Mouse (Mus musculus): ENCODE data around the gene Dhrs4. TPM values are rescaled to one million over a fixed set of nuclear protein-coding genes. Genes with fewer than 3 reads are reported as not detected.

Gene Dhrs4
- polyA plus RNA-seq, 1 experiment from 2014 or later: 34.8 TPM

GRCm38 (mm10) chr14:55515846-55516245, 37.3 kb downstream of the Dhrs4 start:
- Histone ChIP-seq H3K4me3 (ENCODE audit: low read depth, low read length) (no peak overlapping the region), H3K36me3 (ENCODE audit: control insufficient read depth, insufficient read depth, low read length) (no peaks in the 10 kb centered on the region), H3K4me2 (no peak overlapping the region), H3K27ac (ENCODE audit: low read depth, low read length) (no peak overlapping the region), H3K4me1 (ENCODE audit: control insufficient read depth, insufficient read depth, low read length) (peaks cover 5% of the 10 kb centered on the region; the same call in 1 of the 2 replicates), H3K27me3 (ENCODE audit: control insufficient read depth, insufficient read depth, low read length) (no peaks in the 10 kb centered on the region), H3K9me3 (ENCODE audit: control insufficient read depth, low read length) (no peaks in the 10 kb centered on the region), H3K9ac (ENCODE audit: low read length) (no peak overlapping the region)
- DNase-seq (ENCODE audit: low spot score, missing footprints) (no peak), ATAC-seq (ENCODE audit: low FRiP score) (no peak)
- 83% methylated on average over 4 of the region's 4 CpGs for WGBS

DNA sequence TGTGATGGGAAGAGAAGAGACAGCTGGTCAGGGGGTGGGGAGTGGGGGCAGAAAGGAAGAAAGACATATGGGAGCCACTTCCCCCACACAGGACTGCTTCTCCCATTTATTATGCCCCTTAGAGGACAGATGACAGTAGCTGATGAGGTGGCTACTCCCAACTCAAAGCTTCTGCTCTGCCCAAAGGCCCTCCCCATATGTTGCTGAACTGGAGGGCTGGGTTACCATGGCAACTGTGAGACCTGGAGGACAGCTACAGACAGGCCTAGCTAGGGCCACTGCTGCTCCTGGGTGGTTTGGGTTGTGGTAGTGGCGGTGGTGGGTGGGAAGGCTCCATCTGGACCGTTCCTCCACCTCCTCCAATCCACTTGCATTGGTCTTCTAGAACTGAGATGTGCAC, 40.3 kb downstream of the Dhrs4 start:
- no peak overlapping the region for H3K4me2 ChIP-seq
- ATAC-seq (ENCODE audit: low FRiP score) (peak; percentile 64), DNase-seq (ENCODE audit: low spot score, missing footprints) (no peak)
- no peak overlapping the region for H3K9ac ChIP-seq (ENCODE audit: low read length)
- no peak overlapping the region for H3K27ac ChIP-seq (ENCODE audit: low read depth, low read length)
- no peaks in the 10 kb centered on the region for H3K36me3 ChIP-seq (ENCODE audit: control insufficient read depth, insufficient read depth, low read length)
- H3K4me3 ChIP-seq (ENCODE audit: low read depth, low read length): no peak overlapping the region
- peaks cover 5% of the 10 kb centered on the region; the same call in 1 of the 2 replicates for H3K4me1 ChIP-seq (ENCODE audit: control insufficient read depth, insufficient read depth, low read length)
- peaks cover 4% of the 10 kb centered on the region; the same call in 1 of the 2 replicates for H3K27me3 ChIP-seq (ENCODE audit: control insufficient read depth, insufficient read depth, low read length)
- 59% methylated on average over 2 of the region's 2 CpGs for WGBS
- no peaks in the 10 kb centered on the region for H3K9me3 ChIP-seq (ENCODE audit: control insufficient read depth, low read length)

DNA sequence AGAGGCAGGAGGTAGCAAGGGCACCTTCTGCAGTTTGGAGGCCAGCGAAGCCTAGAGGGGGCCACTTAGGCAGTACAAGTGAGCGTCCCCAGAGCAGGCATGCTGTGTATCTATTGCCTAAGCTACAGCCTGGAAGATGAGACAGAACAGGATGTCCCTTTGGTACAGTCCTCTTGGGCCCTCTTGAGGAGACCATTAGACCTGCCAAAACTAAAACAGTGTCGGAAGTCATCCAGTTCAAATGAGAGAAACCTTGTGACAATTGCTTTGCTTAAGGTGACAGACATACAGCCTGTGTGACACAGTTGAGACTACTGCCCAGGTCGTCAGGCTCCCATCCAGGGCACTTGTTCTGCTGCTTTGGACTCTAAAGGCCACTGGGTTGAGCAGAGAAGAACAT, 41.0 kb downstream of the Dhrs4 start:
- Histone ChIP-seq H3K27me3 (ENCODE audit: control insufficient read depth, insufficient read depth, low read length) (peaks cover 4% of the 10 kb centered on the region; the same call in 1 of the 2 replicates), H3K36me3 (ENCODE audit: control insufficient read depth, insufficient read depth, low read length) (no peaks in the 10 kb centered on the region), H3K4me1 (ENCODE audit: control insufficient read depth, insufficient read depth, low read length) (peaks cover 5% of the 10 kb centered on the region; the same call in 1 of the 2 replicates), H3K4me2 (no peak overlapping the region), H3K9me3 (ENCODE audit: control insufficient read depth, low read length) (no peaks in the 10 kb centered on the region), H3K4me3 (ENCODE audit: low read depth, low read length) (no peak overlapping the region), H3K9ac (ENCODE audit: low read length) (no peak overlapping the region), H3K27ac (ENCODE audit: low read depth, low read length) (no peak overlapping the region)
- DNase-seq (ENCODE audit: low spot score, missing footprints) (no peak), ATAC-seq (ENCODE audit: low FRiP score) (no peak)
- 59% methylated on average over 4 of the region's 4 CpGs for WGBS

GRCm38 (mm10) chr14:55520451-55521361, 42.1 kb downstream of the Dhrs4 start:
- Histone ChIP-seq H3K4me1 (ENCODE audit: control insufficient read depth, insufficient read depth, low read length) (peaks cover 5% of the 10 kb centered on the region; the same call in 1 of the 2 replicates), H3K27me3 (ENCODE audit: control insufficient read depth, insufficient read depth, low read length) (peaks cover 4% of the 10 kb centered on the region; the same call in 1 of the 2 replicates), H3K4me3 (ENCODE audit: low read depth, low read length) (peak overlapping the region; percentile 42), H3K9ac (ENCODE audit: low read length) (peak overlapping the region; percentile 43), H3K9me3 (ENCODE audit: control insufficient read depth, low read length) (no peaks in the 10 kb centered on the region), H3K4me2 (peak overlapping the region; percentile 86), H3K36me3 (ENCODE audit: control insufficient read depth, insufficient read depth, low read length) (no peaks in the 10 kb centered on the region), H3K27ac (ENCODE audit: low read depth, low read length) (no peak overlapping the region)
- ATAC-seq (ENCODE audit: low FRiP score) (peak; percentile 66), DNase-seq (ENCODE audit: low spot score, missing footprints) (peak; percentile 93)
- under 1% methylated on average over 61 of the region's 61 CpGs for WGBS

GRCm38 (mm10) chr14:55524062-55524461, 45.5 kb downstream of the Dhrs4 start:
- WGBS: 75% methylated on average over 4 of the region's 4 CpGs
- no peaks in the 10 kb centered on the region for H3K9me3 ChIP-seq (ENCODE audit: control insufficient read depth, low read length)
- ATAC-seq (ENCODE audit: low FRiP score): no peak
- no peak overlapping the region for H3K27ac ChIP-seq (ENCODE audit: low read depth, low read length)
- H3K4me2 ChIP-seq: no peak overlapping the region
- H3K9ac ChIP-seq (ENCODE audit: low read length): no peak overlapping the region
- no peak overlapping the region for H3K4me3 ChIP-seq (ENCODE audit: low read depth, low read length)
- H3K4me1 ChIP-seq (ENCODE audit: control insufficient read depth, insufficient read depth, low read length): peaks cover 2% of the 10 kb centered on the region; the same call in 1 of the 2 replicates
- H3K36me3 ChIP-seq (ENCODE audit: control insufficient read depth, insufficient read depth, low read length): no peaks in the 10 kb centered on the region
- peaks cover 4% of the 10 kb centered on the region; the same call in 1 of the 2 replicates for H3K27me3 ChIP-seq (ENCODE audit: control insufficient read depth, insufficient read depth, low read length)
- no peak for DNase-seq (ENCODE audit: low spot score, missing footprints)

DNA sequence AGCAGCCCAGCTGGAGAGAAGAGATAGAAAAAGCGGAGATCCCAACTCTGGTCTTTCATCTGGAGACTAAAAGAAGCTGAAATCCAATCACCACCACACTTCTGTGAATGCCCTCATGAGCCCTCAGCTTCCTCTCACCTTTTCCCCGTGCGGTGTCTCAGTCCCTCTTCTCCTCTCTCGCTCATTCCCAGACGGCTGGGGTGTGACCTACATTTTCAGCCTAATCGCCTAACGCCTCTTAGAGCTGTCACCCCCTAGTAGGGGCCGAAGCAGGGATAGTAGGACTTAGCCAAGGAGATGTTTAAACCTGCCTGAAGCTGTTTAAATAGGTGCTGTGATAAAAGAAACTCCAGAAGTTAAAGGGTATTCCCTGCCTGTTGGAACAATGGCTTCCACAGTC, 46.2 kb downstream of the Dhrs4 start, which contains the start of gene Nrl:
Gene Nrl, minus strand, starts transcription at position 197 of the 400 bp plus-strand sequence.
- no peak for ATAC-seq (ENCODE audit: low FRiP score)
- 42% methylated on average over 8 of the region's 8 CpGs for WGBS
- H3K4me1 ChIP-seq (ENCODE audit: control insufficient read depth, insufficient read depth, low read length): peaks cover 2% of the 10 kb centered on the region; the same call in 1 of the 2 replicates
- H3K4me2 ChIP-seq: no peak within 1 kb of the TSS
- H3K27ac ChIP-seq (ENCODE audit: low read depth, low read length): no peak within 1 kb of the TSS
- no peaks in the 10 kb centered on the region for H3K36me3 ChIP-seq (ENCODE audit: control insufficient read depth, insufficient read depth, low read length)
- H3K4me3 ChIP-seq (ENCODE audit: low read depth, low read length): no peak within 1 kb of the TSS
- DNase-seq (ENCODE audit: low spot score, missing footprints): no peak
- no peaks in the 10 kb centered on the region for H3K9me3 ChIP-seq (ENCODE audit: control insufficient read depth, low read length)
- H3K9ac ChIP-seq (ENCODE audit: low read length): no peak within 1 kb of the TSS
- peaks cover 4% of the 10 kb centered on the region; the same call in 1 of the 2 replicates for H3K27me3 ChIP-seq (ENCODE audit: control insufficient read depth, insufficient read depth, low read length)

DNA sequence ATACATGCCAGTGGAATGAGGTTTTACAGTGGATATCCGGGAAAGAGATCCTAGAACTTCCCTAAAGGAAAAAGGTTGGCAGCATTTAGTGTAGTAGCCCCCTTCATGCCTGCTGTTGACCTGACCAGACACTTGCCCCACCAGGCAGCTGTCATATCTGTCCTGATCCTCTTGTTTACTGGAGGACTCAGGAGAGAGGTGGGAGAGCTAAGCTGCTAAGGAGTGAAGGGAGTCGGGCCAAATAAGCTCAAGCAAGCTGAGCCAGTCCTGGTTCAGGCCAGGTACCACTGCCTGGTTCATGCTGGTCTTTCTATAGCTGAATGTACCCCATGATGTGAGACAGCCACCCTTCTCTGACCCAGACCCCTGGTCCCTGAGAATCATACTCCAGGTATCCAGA, 48.1 kb downstream of the Dhrs4 start:
- Histone ChIP-seq H3K4me1 (ENCODE audit: control insufficient read depth, insufficient read depth, low read length) (no peaks in the 10 kb centered on the region), H3K36me3 (ENCODE audit: control insufficient read depth, insufficient read depth, low read length) (no peaks in the 10 kb centered on the region), H3K4me3 (ENCODE audit: low read depth, low read length) (no peak overlapping the region), H3K27me3 (ENCODE audit: control insufficient read depth, insufficient read depth, low read length) (peaks cover 4% of the 10 kb centered on the region; the same call in 1 of the 2 replicates), H3K27ac (ENCODE audit: low read depth, low read length) (no peak overlapping the region), H3K9me3 (ENCODE audit: control insufficient read depth, low read length) (no peaks in the 10 kb centered on the region), H3K4me2 (no peak overlapping the region), H3K9ac (ENCODE audit: low read length) (no peak overlapping the region)
- ATAC-seq (ENCODE audit: low FRiP score) (no peak), DNase-seq (ENCODE audit: low spot score, missing footprints) (no peak)
- WGBS: 94% methylated on average over 2 of the region's 2 CpGs

DNA sequence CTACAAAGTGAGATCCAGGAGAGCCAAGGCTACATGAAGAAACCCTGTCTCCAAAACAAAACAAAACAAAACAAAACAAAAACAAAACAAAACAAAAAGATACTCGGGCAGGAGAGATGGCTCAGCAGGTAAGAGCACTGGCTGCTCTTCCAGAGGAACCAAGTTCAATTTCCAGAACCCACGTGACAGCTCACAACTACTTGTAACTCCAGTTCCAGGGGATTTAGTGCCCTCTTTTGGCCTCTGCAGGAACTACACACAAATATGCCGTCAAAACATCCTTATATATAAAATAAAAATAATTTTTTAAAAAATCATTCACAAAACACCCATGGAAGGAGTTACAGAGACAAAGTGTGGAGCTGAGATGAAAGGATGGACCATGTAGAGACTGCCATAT, 49.4 kb downstream of the Dhrs4 start:
- Histone ChIP-seq H3K9ac (ENCODE audit: low read length) (no peak overlapping the region), H3K27ac (ENCODE audit: low read depth, low read length) (no peak overlapping the region), H3K4me2 (no peak overlapping the region), H3K9me3 (ENCODE audit: control insufficient read depth, low read length) (no peaks in the 10 kb centered on the region), H3K36me3 (ENCODE audit: control insufficient read depth, insufficient read depth, low read length) (no peaks in the 10 kb centered on the region), H3K4me1 (ENCODE audit: control insufficient read depth, insufficient read depth, low read length) (no peaks in the 10 kb centered on the region), H3K27me3 (ENCODE audit: control insufficient read depth, insufficient read depth, low read length) (no peaks in the 10 kb centered on the region), H3K4me3 (ENCODE audit: low read depth, low read length) (no peak overlapping the region)
- 21% methylated on average over 3 of the region's 3 CpGs for WGBS
- ATAC-seq (ENCODE audit: low FRiP score) (no peak), DNase-seq (ENCODE audit: low spot score, missing footprints) (no peak)

DNA sequence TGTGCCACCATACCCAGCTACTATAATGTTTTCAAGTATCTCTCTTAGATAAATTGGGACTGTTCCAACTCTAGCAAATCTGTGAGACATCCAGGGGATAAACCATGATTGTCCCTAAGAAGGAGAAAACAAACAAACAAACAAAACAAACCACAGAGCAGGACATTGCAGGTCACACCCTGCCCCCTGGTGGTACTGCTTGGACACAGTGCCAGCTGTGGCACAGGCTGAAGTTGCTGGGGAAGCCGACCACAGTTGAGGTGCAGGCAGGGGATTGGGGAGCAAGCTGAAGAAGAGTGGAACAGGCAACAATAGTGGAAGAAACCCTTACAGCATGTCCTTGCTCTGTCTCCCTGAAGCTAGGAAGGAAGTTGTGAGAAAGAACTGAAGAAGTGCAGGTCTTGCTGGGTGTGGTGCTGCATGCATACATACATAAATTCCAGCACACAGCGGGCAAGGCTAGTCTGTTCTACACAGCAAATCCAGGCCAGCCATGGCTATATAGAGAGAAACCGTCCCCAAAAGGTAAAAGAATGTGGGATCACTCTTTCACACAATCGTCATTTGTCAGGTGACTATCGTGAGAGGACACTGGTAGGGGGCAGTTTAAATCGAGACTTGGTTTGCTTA, 57.7 kb downstream of the Dhrs4 start:
- no peaks in the 10 kb centered on the region for H3K36me3 ChIP-seq (ENCODE audit: control insufficient read depth, insufficient read depth, low read length)
- DNase-seq (ENCODE audit: low spot score, missing footprints): no peak
- H3K27me3 ChIP-seq (ENCODE audit: control insufficient read depth, insufficient read depth, low read length): no peaks in the 10 kb centered on the region
- H3K4me3 ChIP-seq (ENCODE audit: low read depth, low read length): no peak overlapping the region
- 57% methylated on average over 6 of the region's 6 CpGs for WGBS
- no peaks in the 10 kb centered on the region for H3K9me3 ChIP-seq (ENCODE audit: control insufficient read depth, low read length)
- no peak overlapping the region for H3K4me2 ChIP-seq
- ATAC-seq (ENCODE audit: low FRiP score): no peak
- peaks cover 8% of the 10 kb centered on the region; the same call in 1 of the 2 replicates for H3K4me1 ChIP-seq (ENCODE audit: control insufficient read depth, insufficient read depth, low read length)
- H3K27ac ChIP-seq (ENCODE audit: low read depth, low read length): no peak overlapping the region
- H3K9ac ChIP-seq (ENCODE audit: low read length): no peak overlapping the region

Measured in midbrain, embryonic 11.5 days (tissue).